Mouse (Mus musculus): ENCODE results near the gene Cpa4. TPM values are rescaled to one million over a fixed set of nuclear protein-coding genes. Genes with fewer than 3 reads are reported as not detected.

Cpa4 gene
- polyA plus RNA-seq, 1 experiment from 2014 or later, result 0.12 TPM

- no peak overlapping the region for H3K4me2 ChIP-seq (replicated peaks; ENCODE audit: low read depth, low read length)
- H3K36me3 ChIP-seq (ENCODE audit: insufficient read depth, low read length), result no peaks in the 10 kb centered on the region
- H3K27ac ChIP-seq (ENCODE audit: low read length), result no peak overlapping the region
- no peak overlapping the region for H3K9ac ChIP-seq (replicated peaks; ENCODE audit: low read length)
- no peak for ATAC-seq (ENCODE audit: low FRiP score, low TSS enrichment)
- no peak overlapping the region for H3K4me3 ChIP-seq (ENCODE audit: low read length)
- peaks cover 7% of the 10 kb centered on the region; the same call in 1 of the 2 replicates for H3K9me3 ChIP-seq (ENCODE audit: low read length)
- peaks cover 67% of the 10 kb centered on the region for H3K4me1 ChIP-seq (ENCODE audit: insufficient read depth, low read length)
- H3K27me3 ChIP-seq (ENCODE audit: insufficient read depth, low read length), result no peaks in the 10 kb centered on the region
Observed at GRCm38 (mm10) chr6:30551193-30551515, 17.0 kb upstream of the Cpa4 start.

- peak overlapping the region; percentile 81 for H3K27ac ChIP-seq (ENCODE audit: low read length)
Observed at GRCm38 (mm10) chr6:30551644-30552580, 16.3 kb upstream of the Cpa4 start.

GRCm38 (mm10) chr6:30552628-30553027, 15.5 kb upstream of the Cpa4 start:
- Histone ChIP-seq H3K9ac (replicated peaks; ENCODE audit: low read length) (0 out of 2 replicates have a peak overlapping the region, but pooled peaks have one; percentile 33), H3K9me3 (ENCODE audit: low read length) (peaks cover 7% of the 10 kb centered on the region; the same call in 1 of the 2 replicates), H3K27me3 (ENCODE audit: insufficient read depth, low read length) (no peaks in the 10 kb centered on the region), H3K36me3 (ENCODE audit: insufficient read depth, low read length) (no peaks in the 10 kb centered on the region), H3K27ac (ENCODE audit: low read length) (peak overlapping the region; percentile 81), H3K4me1 (ENCODE audit: insufficient read depth, low read length) (peaks cover 54% of the 10 kb centered on the region), H3K4me2 (replicated peaks; ENCODE audit: low read depth, low read length) (peak overlapping the region; percentile 41), H3K4me3 (ENCODE audit: low read length) (no peak overlapping the region)
- ATAC-seq (ENCODE audit: low FRiP score, low TSS enrichment), result no peak
- WGBS, result 32% methylated on average over 6 of the region's 6 CpGs

More at GRCm38 (mm10) chr6:30551644-30552580, 16.3 kb upstream of the Cpa4 start:
- peak overlapping the region; percentile 33 for H3K9ac ChIP-seq (replicated peaks; ENCODE audit: low read length)
- H3K4me3 ChIP-seq (ENCODE audit: low read length), result 0 out of 2 replicates have a peak overlapping the region, but pooled peaks have one; percentile 6
- peaks cover 7% of the 10 kb centered on the region; the same call in 1 of the 2 replicates for H3K9me3 ChIP-seq (ENCODE audit: low read length)
- peaks cover 61% of the 10 kb centered on the region for H3K4me1 ChIP-seq (ENCODE audit: insufficient read depth, low read length)
- H3K27me3 ChIP-seq (ENCODE audit: insufficient read depth, low read length), result no peaks in the 10 kb centered on the region
- 27% methylated on average over 23 of the region's 23 CpGs for WGBS
- ATAC-seq (ENCODE audit: low FRiP score, low TSS enrichment), result peak; percentile 20; the same call in 1 of the 2 replicates
- no peaks in the 10 kb centered on the region for H3K36me3 ChIP-seq (ENCODE audit: insufficient read depth, low read length)
- H3K4me2 ChIP-seq (replicated peaks; ENCODE audit: low read depth, low read length), result peak overlapping the region; percentile 41

- 70% methylated on average over 7 of the region's 7 CpGs for WGBS
- no peak for ATAC-seq (ENCODE audit: low FRiP score, low TSS enrichment)
Observed at GRCm38 (mm10) chr6:30553381-30554010, 14.7 kb upstream of the Cpa4 start.

GRCm38 (mm10) chr6:30554092-30554491, 14.1 kb upstream of the Cpa4 start:
- Histone ChIP-seq H3K4me3 (ENCODE audit: low read length) (no peak overlapping the region), H3K9me3 (ENCODE audit: low read length) (peaks cover 7% of the 10 kb centered on the region; the same call in 1 of the 2 replicates), H3K4me1 (ENCODE audit: insufficient read depth, low read length) (peaks cover 40% of the 10 kb centered on the region), H3K27me3 (ENCODE audit: insufficient read depth, low read length) (no peaks in the 10 kb centered on the region), H3K9ac (replicated peaks; ENCODE audit: low read length) (no peak overlapping the region), H3K36me3 (ENCODE audit: insufficient read depth, low read length) (no peaks in the 10 kb centered on the region), H3K4me2 (replicated peaks; ENCODE audit: low read depth, low read length) (no peak overlapping the region), H3K27ac (ENCODE audit: low read length) (peak overlapping the region; percentile 15; the same call in 1 of the 2 replicates)
- WGBS, result 55% methylated on average over 5 of the region's 5 CpGs
- no peak for ATAC-seq (ENCODE audit: low FRiP score, low TSS enrichment)

More at GRCm38 (mm10) chr6:30553381-30554010, 14.7 kb upstream of the Cpa4 start:
- no peak overlapping the region for H3K9ac ChIP-seq (replicated peaks; ENCODE audit: low read length)
- no peak overlapping the region for H3K4me3 ChIP-seq (ENCODE audit: low read length)
- no peak overlapping the region for H3K4me2 ChIP-seq (replicated peaks; ENCODE audit: low read depth, low read length)
- H3K4me1 ChIP-seq (ENCODE audit: insufficient read depth, low read length), result peaks cover 46% of the 10 kb centered on the region
- H3K27me3 ChIP-seq (ENCODE audit: insufficient read depth, low read length), result no peaks in the 10 kb centered on the region
- no peaks in the 10 kb centered on the region for H3K36me3 ChIP-seq (ENCODE audit: insufficient read depth, low read length)
- H3K27ac ChIP-seq (ENCODE audit: low read length), result peak overlapping the region; percentile 15; the same call in 1 of the 2 replicates
- peaks cover 7% of the 10 kb centered on the region; the same call in 1 of the 2 replicates for H3K9me3 ChIP-seq (ENCODE audit: low read length)

GRCm38 (mm10) chr6:30554621-30555170, 13.5 kb upstream of the Cpa4 start:
- 67% methylated on average over 5 of the region's 5 CpGs for WGBS
- Histone ChIP-seq H3K9ac (replicated peaks; ENCODE audit: low read length) (no peak overlapping the region), H3K36me3 (ENCODE audit: insufficient read depth, low read length) (no peaks in the 10 kb centered on the region), H3K9me3 (ENCODE audit: low read length) (peaks cover 7% of the 10 kb centered on the region; the same call in 1 of the 2 replicates), H3K27ac (ENCODE audit: low read length) (no peak overlapping the region), H3K27me3 (ENCODE audit: insufficient read depth, low read length) (no peaks in the 10 kb centered on the region), H3K4me3 (ENCODE audit: low read length) (no peak overlapping the region), H3K4me2 (replicated peaks; ENCODE audit: low read depth, low read length) (no peak overlapping the region), H3K4me1 (ENCODE audit: insufficient read depth, low read length) (peaks cover 34% of the 10 kb centered on the region)
- ATAC-seq (ENCODE audit: low FRiP score, low TSS enrichment), result no peak; the same call in 1 of the 2 replicates

- 21% methylated on average over 7 of the region's 9 CpGs for WGBS
- Histone ChIP-seq H3K9ac (replicated peaks; ENCODE audit: low read length) (no peak overlapping the region), H3K27ac (ENCODE audit: low read length) (no peak overlapping the region), H3K36me3 (ENCODE audit: insufficient read depth, low read length) (no peaks in the 10 kb centered on the region), H3K4me2 (replicated peaks; ENCODE audit: low read depth, low read length) (no peak overlapping the region), H3K9me3 (ENCODE audit: low read length) (0 out of 2 replicates have a peak, but pooled peaks cover under 1% of the 10 kb centered on the region), H3K4me1 (ENCODE audit: insufficient read depth, low read length) (peaks cover 30% of the 10 kb centered on the region), H3K4me3 (ENCODE audit: low read length) (no peak overlapping the region), H3K27me3 (ENCODE audit: insufficient read depth, low read length) (no peaks in the 10 kb centered on the region)
- ATAC-seq (ENCODE audit: low FRiP score, low TSS enrichment), result no peak
Observed at GRCm38 (mm10) chr6:30556080-30556479, 12.1 kb upstream of the Cpa4 start.

- H3K27me3 ChIP-seq (ENCODE audit: insufficient read depth, low read length), result no peaks in the 10 kb centered on the region
- 50% methylated on average over 1 of the region's 1 CpGs for WGBS
Observed at GRCm38 (mm10) chr6:30559726-30560125, 8.4 kb upstream of the Cpa4 start.

GRCm38 (mm10) chr6:30562132-30562531, 6.0 kb upstream of the Cpa4 start:
- ATAC-seq (ENCODE audit: low FRiP score, low TSS enrichment), result no peak
- no peak overlapping the region for H3K9ac ChIP-seq (replicated peaks; ENCODE audit: low read length)
- 80% methylated on average over 4 of the region's 4 CpGs for WGBS
- no peak overlapping the region for H3K4me2 ChIP-seq (replicated peaks; ENCODE audit: low read depth, low read length)
- H3K9me3 ChIP-seq (ENCODE audit: low read length), result no peaks in the 10 kb centered on the region
- H3K27me3 ChIP-seq (ENCODE audit: insufficient read depth, low read length), result no peaks in the 10 kb centered on the region
- H3K4me3 ChIP-seq (ENCODE audit: low read length), result no peak overlapping the region
- H3K36me3 ChIP-seq (ENCODE audit: insufficient read depth, low read length), result no peaks in the 10 kb centered on the region
- no peaks in the 10 kb centered on the region for H3K4me1 ChIP-seq (ENCODE audit: insufficient read depth, low read length)
- H3K27ac ChIP-seq (ENCODE audit: low read length), result no peak overlapping the region

More at GRCm38 (mm10) chr6:30559726-30560125, 8.4 kb upstream of the Cpa4 start:
- H3K9me3 ChIP-seq (ENCODE audit: low read length), result no peaks in the 10 kb centered on the region
- H3K36me3 ChIP-seq (ENCODE audit: insufficient read depth, low read length), result no peaks in the 10 kb centered on the region
- ATAC-seq (ENCODE audit: low FRiP score, low TSS enrichment), result no peak
- no peak overlapping the region for H3K4me3 ChIP-seq (ENCODE audit: low read length)
- no peaks in the 10 kb centered on the region for H3K4me1 ChIP-seq (ENCODE audit: insufficient read depth, low read length)
- no peak overlapping the region for H3K4me2 ChIP-seq (replicated peaks; ENCODE audit: low read depth, low read length)
- H3K27ac ChIP-seq (ENCODE audit: low read length), result no peak overlapping the region
- no peak overlapping the region for H3K9ac ChIP-seq (replicated peaks; ENCODE audit: low read length)

Measured in kidney, embryonic 16.5 days (tissue).